Mouse (Mus musculus): Measurements from ENCODE around the gene Mindy1.

Mindy1 gene

DNA sequence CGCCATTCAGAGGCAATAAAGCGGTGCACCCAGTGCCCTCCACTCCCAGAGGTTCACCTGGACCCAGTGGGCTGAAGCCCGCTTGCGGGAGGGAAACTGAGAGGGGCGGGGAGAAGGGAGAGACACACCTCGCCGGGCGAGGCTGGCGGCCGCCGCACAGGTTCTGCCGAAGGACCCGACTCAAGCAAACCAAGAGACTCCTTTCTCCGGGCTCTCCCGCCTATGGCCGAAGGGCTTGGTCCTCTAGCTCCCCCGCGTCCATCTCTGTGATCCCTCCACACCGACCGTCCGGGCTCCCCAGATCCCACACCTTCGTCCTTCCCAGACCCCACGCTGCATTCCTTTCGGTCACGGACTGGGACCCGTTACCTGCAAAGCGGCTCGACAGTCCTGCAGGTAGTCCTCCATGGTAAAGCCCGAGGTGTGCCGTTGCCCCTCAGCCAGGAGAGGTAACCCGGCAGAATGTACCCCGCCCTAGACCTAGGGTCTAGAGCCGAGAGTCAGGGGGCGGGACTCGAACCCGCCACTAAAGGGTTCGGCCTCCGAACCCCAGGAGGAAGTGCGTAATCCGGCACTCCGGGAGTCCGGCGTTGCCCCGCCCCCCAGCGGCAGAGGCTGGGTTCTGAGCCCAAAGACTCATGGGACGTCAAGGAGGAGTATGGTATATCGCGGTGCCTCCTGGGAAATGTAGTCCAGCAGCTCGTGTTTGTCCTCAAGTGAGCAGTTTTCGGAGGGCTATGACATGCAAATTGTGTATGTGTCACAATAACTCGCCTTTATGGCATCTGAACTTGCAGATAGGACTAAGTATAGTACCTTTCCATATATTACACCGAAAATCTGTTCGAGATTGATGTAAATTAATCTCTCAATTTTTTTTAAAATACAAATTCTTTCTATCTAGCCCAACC, at the start of gene Mindy1, which contains the start of gene Prune1:
Gene Mindy1 (plus strand): TSS at position 130 of the 911 bp plus-strand sequence.
Gene Prune1 (minus strand): TSS at position 861 of the 911 bp plus-strand sequence.
- Histone ChIP-seq H3K36me3 (ENCODE audit: control insufficient read depth, insufficient read depth, low read length, poor library complexity, severe bottlenecking) (no peaks in the 10 kb centered on the region), H3K27me3 (ENCODE audit: control insufficient read depth, insufficient read depth, low read length, poor library complexity, severe bottlenecking) (no peaks in the 10 kb centered on the region)
- peak; percentile 99 for DNase-seq (ENCODE audit: low read depth, low spot score)

DNA sequence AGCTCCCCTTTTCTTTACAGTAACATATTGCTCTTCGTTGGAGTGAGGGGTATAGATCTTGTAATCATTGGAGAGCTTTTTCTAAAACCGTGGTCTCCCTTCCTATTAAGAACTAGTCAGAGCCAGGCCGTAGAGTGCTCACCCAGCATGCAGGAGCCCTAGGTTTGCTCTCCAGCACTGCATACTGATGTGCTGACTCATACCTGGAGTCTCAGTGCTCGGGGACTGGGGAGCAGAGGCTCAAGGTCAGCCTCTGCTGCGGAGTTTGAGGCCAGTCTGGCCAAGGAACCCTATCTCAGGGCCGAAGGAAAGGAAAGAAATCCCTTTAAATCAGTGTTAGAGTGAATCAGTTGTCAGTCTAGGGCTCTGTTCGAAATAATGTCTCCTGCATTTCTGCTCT, 48.4 kb upstream of the Mindy1 start:
- no peaks in the 10 kb centered on the region for H3K27me3 ChIP-seq (ENCODE audit: control insufficient read depth, insufficient read depth, low read length, poor library complexity, severe bottlenecking)
- H3K36me3 ChIP-seq (ENCODE audit: control insufficient read depth, insufficient read depth, low read length, poor library complexity, severe bottlenecking) = peaks cover 19% of the 10 kb centered on the region
- no peak for DNase-seq (ENCODE audit: low read depth, low spot score)

DNA sequence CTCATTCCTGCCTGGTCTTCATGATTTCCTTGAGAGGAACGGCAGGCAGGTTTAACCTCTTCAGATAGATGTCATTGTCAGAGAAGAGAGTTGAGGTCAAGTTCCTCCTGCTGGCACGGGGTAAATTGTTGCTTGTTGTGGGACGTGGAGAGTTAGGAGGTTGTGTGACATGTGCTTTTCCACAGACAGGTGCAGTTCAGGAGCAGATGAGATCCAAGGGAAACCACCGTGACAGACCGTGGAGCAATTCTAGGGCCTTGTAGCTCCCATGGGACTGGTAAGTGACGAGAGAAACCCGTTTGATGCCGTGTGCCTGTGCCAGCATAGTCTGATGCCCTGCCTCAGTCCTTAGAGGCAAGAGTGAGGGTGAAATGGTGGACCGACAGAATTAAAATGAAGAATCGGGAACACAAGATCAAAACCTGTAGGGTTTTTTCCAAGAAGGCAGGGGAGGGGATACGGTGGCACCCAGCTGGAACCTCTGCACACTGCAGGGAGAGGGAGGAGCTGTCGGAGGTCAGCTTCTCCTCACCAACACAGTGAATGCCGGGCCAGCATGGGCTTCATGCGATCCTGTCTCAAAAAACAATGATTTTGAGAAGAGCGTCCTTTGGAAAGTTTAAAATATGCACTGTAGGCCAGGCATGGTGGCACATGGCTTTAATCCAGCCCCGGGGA, 47.7 kb upstream of the Mindy1 start:
- H3K27me3 ChIP-seq (ENCODE audit: control insufficient read depth, insufficient read depth, low read length, poor library complexity, severe bottlenecking) = no peaks in the 10 kb centered on the region
- H3K36me3 ChIP-seq (ENCODE audit: control insufficient read depth, insufficient read depth, low read length, poor library complexity, severe bottlenecking) = peaks cover 19% of the 10 kb centered on the region
- DNase-seq (ENCODE audit: low read depth, low spot score) = peak; percentile 20

DNA sequence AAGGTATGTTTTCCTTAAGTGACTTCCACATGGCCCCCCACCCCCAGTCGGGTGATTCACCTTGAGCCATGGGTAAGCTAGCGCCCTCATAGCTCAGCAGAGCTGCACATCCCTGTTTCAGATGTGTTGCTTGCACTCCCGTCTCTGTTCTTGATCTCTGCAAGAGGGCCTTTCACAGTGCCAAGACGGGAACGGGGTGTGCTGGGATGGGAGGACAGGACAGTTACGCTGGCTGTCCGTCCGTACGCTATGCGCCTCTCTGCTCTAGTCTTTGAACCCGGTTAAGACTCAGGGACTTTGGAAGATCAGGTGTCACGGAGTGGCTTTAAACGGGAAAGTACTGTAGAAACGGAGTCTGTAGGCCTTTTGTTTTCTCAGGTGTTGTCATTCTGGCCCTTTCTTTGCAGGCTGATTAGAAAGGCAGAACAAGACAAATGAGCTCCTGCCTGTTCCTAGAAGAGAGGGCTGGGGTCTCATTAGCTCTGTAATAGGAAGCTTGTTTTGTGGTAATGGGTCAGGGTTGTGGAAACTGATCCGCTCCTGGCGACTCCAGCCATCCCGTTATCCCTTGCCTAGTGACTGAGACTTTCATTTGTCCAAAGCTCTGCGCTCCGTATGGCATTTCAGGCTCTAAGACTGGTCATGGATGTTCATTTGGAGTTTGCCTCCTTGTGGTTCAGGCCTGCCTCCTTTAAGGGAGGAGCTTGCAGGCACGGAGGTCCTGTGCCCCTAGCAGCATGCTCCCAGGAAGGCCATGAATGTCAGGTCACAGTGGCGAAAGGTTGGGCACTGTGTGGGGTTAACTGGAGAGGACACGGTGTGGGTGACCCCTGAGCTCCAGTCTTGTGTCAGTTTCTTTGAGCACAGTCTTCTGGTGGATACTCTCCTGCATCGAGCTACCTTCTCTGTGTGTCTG, 45.5 kb upstream of the Mindy1 start:
- DNase-seq (ENCODE audit: low read depth, low spot score) = no peak
- Histone ChIP-seq H3K36me3 (ENCODE audit: control insufficient read depth, insufficient read depth, low read length, poor library complexity, severe bottlenecking) (peaks cover 19% of the 10 kb centered on the region), H3K27me3 (ENCODE audit: control insufficient read depth, insufficient read depth, low read length, poor library complexity, severe bottlenecking) (no peaks in the 10 kb centered on the region)

DNA sequence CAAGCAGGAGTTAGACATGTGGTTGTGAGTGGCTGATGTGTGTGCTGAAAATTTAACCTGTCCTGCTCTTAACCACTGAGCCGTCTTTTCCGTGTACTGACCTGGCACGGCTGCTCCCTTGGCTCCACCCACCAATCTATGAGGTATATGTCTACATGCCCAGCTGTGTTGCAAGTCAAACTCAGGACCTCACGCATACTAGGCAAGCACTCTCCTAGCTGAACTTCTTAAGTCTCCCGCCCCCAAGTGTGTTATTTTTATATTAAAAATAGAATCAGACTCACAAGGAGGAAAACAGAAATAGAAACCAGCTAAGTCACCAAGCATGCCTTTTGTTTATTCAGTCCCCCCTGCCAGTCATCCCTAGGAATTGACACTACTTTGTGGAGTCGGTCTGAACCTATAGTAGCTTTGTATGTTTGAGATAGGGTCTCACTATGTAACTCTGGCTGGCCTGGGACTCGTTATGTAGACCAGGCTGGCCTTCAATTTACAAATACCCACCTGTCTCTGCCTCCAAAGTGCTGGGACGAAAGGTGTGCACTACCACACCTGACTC, 43.5 kb upstream of the Mindy1 start:
- Histone ChIP-seq H3K27me3 (ENCODE audit: control insufficient read depth, insufficient read depth, low read length, poor library complexity, severe bottlenecking) (no peaks in the 10 kb centered on the region), H3K36me3 (ENCODE audit: control insufficient read depth, insufficient read depth, low read length, poor library complexity, severe bottlenecking) (peaks cover 12% of the 10 kb centered on the region)
- no peak for DNase-seq (ENCODE audit: low read depth, low spot score)

DNA sequence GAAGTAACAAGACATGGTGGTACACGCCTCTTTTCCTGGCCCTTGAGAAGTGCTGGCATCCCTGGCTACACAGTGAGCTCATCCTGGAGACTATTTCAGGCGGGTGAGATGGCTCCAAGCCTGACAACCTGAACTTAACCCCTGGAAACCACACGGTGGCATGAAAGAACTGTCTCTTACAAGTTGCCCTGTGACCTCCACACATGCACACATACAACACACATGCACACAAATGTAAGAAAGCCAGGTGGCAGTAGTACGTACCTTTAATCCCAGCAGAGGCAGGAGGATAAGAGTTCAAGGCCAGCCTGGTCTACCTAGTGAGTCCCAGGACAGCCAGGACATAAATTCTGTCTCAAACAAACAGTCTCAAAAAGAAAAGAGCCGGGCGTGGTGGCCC, 42.1 kb upstream of the Mindy1 start:
- DNase-seq (ENCODE audit: low read depth, low spot score) = peak; percentile 18
- H3K27me3 ChIP-seq (ENCODE audit: control insufficient read depth, insufficient read depth, low read length, poor library complexity, severe bottlenecking) = no peaks in the 10 kb centered on the region
- H3K36me3 ChIP-seq (ENCODE audit: control insufficient read depth, insufficient read depth, low read length, poor library complexity, severe bottlenecking) = peaks cover 10% of the 10 kb centered on the region

DNA sequence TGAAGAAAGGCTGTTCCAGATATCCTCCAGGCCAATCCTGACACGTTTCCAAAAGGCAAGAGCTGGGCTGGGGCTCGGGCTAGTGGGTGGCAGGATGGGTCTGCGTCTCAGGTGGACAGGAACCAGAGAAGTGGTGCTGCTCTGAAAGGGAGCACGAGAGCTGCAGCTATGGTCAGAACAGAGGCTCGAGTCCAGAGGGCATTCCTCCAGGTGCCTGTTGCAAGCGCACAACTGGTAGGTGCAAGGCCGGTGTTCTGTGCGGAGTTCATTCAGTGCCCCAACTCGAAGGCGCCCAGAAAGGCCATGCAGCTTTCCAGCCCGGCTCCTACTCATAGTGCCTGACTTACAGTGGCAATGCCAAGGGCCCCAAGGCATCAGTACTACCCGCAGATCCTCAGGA, 41.2 kb upstream of the Mindy1 start:
- DNase-seq (ENCODE audit: low read depth, low spot score) = no peak
- H3K27me3 ChIP-seq (ENCODE audit: control insufficient read depth, insufficient read depth, low read length, poor library complexity, severe bottlenecking) = no peaks in the 10 kb centered on the region
- peaks cover 3% of the 10 kb centered on the region for H3K36me3 ChIP-seq (ENCODE audit: control insufficient read depth, insufficient read depth, low read length, poor library complexity, severe bottlenecking)

DNA sequence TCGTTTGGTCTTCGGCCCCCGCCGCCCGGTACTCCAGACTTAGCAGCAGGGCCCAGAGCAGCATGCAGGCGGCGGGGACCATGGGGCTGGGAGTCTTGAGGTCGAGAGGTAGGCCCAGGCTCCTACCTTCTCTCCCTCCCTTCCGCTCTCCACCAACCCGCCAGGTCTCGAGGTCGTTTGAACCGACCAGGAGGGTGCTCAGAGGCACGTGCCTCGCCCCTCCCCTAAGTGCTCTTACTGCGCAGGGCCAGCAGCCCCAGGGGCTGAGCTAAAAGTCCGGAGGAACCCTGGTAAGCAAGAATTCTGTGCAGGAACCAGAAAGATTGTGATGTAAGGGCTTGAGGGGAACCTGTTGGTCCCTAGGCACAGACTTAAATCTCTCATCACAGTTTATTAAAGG, 40.2 kb upstream of the Mindy1 start:
- no peak for DNase-seq (ENCODE audit: low read depth, low spot score)

DNA sequence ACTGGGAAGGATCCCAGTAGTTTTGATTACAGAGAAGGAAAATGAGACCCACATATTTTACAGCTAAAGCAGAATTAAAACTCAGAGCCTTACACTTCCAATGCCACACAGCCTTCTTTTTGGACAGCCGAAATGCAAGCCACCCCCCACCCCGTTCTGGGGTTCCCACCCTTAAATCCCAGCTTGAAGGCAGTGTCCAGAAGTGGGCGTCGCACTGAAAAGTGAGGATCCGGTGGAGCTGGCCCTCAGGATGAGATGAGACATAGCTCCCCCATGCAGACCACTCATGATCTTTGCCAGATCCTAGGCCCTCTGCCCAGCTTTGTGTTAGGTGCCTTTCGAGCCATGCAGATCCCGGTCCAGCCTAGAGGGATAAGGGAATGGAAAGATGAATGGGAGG, 39.6 kb upstream of the Mindy1 start, which contains the start of gene Gm128:
Gene Gm128 (minus strand): TSS at position 101 of the 400 bp plus-strand sequence.
- Histone ChIP-seq H3K36me3 (ENCODE audit: control insufficient read depth, insufficient read depth, low read length, poor library complexity, severe bottlenecking) (no peaks in the 10 kb centered on the region), H3K27me3 (ENCODE audit: control insufficient read depth, insufficient read depth, low read length, poor library complexity, severe bottlenecking) (no peaks in the 10 kb centered on the region)
- no peak for DNase-seq (ENCODE audit: low read depth, low spot score)

More for the DNA sequence above, 40.2 kb upstream of the Mindy1 start:
- Histone ChIP-seq H3K36me3 (ENCODE audit: control insufficient read depth, insufficient read depth, low read length, poor library complexity, severe bottlenecking) (0 out of 2 replicates have a peak, but pooled peaks cover 2% of the 10 kb centered on the region), H3K27me3 (ENCODE audit: control insufficient read depth, insufficient read depth, low read length, poor library complexity, severe bottlenecking) (no peaks in the 10 kb centered on the region)

DNA sequence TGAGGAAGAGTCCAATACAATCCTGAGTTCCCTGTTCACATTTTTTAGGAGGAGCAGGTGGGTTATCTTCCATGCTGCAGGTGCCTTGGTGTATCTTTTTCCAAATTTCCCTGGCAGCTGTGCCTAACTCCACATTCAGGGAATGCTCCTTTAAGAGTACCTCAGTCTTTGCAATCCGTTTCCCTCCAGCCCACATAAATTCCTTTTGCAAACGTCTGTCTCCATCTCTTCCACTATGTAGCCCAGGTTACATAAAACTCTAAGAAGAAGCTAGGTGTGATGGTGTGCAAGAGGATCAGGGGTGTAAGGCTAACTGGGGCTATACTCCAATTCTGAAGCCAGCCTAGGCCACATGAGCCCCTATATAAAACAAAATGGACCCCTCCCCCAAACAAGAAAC, 38.1 kb upstream of the Mindy1 start:
- H3K36me3 ChIP-seq (ENCODE audit: control insufficient read depth, insufficient read depth, low read length, poor library complexity, severe bottlenecking) = no peaks in the 10 kb centered on the region
- no peak for DNase-seq (ENCODE audit: low read depth, low spot score)

DNA sequence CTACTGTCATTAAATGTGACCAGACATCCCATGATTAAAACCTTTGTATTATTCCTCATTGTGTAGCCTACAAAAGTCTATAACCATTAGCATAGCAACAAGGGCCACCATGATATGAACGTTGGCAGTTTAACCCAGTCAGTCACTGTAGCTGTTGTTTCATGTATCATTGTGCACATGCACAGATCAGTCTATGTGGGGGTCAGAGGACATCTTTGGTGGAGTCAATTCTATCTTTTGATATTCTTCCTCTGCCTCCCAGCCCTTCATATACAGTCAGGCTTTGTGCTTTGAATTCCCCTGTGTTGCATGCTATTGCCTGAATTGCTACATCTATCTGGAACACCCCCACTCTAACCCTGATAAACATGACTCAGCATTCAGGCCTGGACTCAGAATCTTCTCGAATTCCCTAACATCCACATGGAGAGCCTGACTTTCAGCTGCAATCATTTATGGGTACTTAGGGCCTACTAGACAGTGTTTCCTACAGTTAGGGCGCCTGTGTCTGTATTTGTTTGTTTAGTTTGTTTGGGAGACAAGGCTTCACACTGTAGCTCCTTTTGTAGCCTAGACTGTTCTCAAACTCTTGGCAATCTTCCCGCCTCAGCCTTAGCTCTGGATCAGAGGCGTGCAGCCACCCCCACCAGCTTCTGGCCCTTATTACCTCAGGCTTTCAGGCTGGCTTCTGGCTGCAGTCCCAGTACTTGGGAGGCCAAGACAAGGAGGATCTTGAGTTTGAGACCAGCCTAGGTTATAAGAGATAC, 34.5 kb upstream of the Mindy1 start:
- no peaks in the 10 kb centered on the region for H3K36me3 ChIP-seq (ENCODE audit: control insufficient read depth, insufficient read depth, low read length, poor library complexity, severe bottlenecking)
- no peak for DNase-seq (ENCODE audit: low read depth, low spot score)

More for the DNA sequence above, 38.1 kb upstream of the Mindy1 start:
- no peaks in the 10 kb centered on the region for H3K27me3 ChIP-seq (ENCODE audit: control insufficient read depth, insufficient read depth, low read length, poor library complexity, severe bottlenecking)

DNA sequence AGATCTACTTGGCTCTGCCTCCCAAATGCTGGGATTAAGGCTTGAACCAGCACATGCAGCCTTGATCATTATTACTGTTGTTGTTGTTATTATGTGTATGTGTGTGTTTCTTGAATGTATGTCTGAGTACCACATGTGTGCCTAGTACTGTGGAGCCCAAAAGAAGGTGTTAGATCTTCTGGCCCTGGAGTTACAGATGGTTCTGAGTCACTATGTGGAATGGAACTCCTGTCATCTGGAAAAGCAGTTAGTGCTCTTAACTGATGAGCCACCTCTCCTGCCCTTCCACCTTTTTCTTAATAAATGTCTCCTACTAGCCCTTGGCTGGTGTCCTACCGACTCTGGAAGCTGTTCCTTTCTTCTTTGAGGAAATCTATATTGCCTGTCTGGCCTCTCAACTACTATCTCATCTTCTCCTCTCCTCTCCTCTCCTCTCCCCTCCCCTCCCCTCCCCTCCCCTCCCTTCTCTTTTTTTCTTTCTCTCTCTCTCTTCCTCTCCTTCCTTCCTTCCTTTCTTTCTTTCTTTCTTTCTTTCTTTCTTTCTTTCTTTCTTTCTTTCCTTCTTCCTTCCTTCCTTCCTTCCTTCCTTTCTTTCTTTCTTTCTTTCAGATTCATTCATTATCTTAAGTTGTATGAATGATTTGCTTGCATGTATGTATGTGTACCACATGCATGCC, 33.3 kb upstream of the Mindy1 start:
- no peak for DNase-seq (ENCODE audit: low read depth, low spot score)
- no peaks in the 10 kb centered on the region for H3K27me3 ChIP-seq (ENCODE audit: control insufficient read depth, insufficient read depth, low read length, poor library complexity, severe bottlenecking)

More for the DNA sequence above, 34.5 kb upstream of the Mindy1 start:
- no peaks in the 10 kb centered on the region for H3K27me3 ChIP-seq (ENCODE audit: control insufficient read depth, insufficient read depth, low read length, poor library complexity, severe bottlenecking)

DNA sequence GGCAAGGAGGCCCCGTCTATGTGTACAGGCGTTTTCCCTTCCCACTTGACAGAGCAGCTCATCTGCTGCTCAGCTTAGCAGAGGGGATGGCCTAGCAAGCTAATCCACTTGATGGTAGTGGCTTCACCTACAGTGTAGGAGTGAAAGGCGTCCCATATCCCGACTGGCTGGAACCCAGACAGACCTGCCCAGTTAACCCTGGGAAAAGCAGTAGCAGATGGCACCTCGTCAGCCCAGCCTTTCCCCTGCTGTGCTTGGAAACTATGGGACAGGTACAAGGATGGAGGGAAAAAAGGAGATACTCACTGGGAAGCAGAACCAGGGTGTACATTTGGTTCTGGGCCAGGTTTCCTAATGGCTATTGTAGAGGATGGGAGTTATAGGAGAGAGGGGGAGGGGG, 30.8 kb upstream of the Mindy1 start:
- no peaks in the 10 kb centered on the region for H3K36me3 ChIP-seq (ENCODE audit: control insufficient read depth, insufficient read depth, low read length, poor library complexity, severe bottlenecking)
- DNase-seq (ENCODE audit: low read depth, low spot score) = no peak
- H3K27me3 ChIP-seq (ENCODE audit: control insufficient read depth, insufficient read depth, low read length, poor library complexity, severe bottlenecking) = no peaks in the 10 kb centered on the region

More for the DNA sequence above, 33.3 kb upstream of the Mindy1 start:
- no peaks in the 10 kb centered on the region for H3K36me3 ChIP-seq (ENCODE audit: control insufficient read depth, insufficient read depth, low read length, poor library complexity, severe bottlenecking)

Measured in splenic B cell, adult 2 months (primary cell).